Mouse (Mus musculus) stomach, postnatal 0 days (tissue): ENCODE data around the gene Zfp800.

ENCODE experiments used
- CTCF ChIP-seq: IDR thresholded peaks from 2 replicates; pipeline ENCODE4 v1.5.1; 2016; ENCODE audit warnings: antibody characterized with exemption, low read depth, mild to moderate bottlenecking, moderate library complexity
- EP300 ChIP-seq: optimal IDR thresholded peaks from 2 replicates; pipeline ENCODE3; 2016; ENCODE audit warnings: antibody characterized with exemption

GRCm38 (mm10) chr6:28428290-28428689 is 30.5 kb upstream of the Zfp800 start, which contains the start of gene Gcc1:
- no peak for TF ChIP-seq EP300
- no peak for TF ChIP-seq CTCF
